Mouse (Mus musculus) ovary, postnatal 36 days (tissue): ENCODE measurements at regions not wholly inside any gene's neighbourhood (a gene's known extent, or its start where the extent isn't known, plus 50 kb on each side); places are given as distances from the start of the nearest gene placed in this dataset.

Source experiments
- DNase-seq: peaks from one replicate; pipeline ENCODE4 v3.0.0; 2022; ENCODE audit warnings: low spot score, mixed read lengths

- DNase-seq = no peak
Measured at GRCm38 (mm10) chr5:91826636-91827035, 136.2 kb downstream of the Rchy1 start.

GRCm38 (mm10) chr5:91822844-91823576 lies 139.9 kb downstream of the Rchy1 start:
- no peak for DNase-seq

DNA sequence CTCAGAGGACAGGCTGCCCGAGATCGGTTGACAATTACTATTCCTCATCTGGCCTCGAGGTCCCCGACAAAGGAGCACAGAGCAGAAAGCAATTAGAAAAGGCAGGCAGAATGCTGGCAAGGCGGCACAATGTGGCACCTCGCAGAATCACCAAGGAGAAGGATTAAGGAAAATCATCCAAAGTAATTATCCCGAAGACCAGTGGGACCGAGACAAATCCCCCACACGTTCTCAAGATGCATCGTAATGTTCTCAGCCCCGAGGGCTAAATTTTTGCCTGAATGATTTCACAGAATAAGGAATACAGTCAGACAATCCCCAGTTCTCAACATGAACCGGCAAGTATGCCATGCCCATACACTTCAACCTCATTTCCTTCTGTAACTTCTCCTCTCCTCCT lies 144.1 kb downstream of the Rchy1 start:
- no peak for DNase-seq

- no peak for DNase-seq
Measured at GRCm38 (mm10) chr5:91818195-91818594, 144.7 kb downstream of the Rchy1 start.

- no peak for DNase-seq
Measured at GRCm38 (mm10) chr5:91816376-91816950, 146.4 kb downstream of the Rchy1 start.

GRCm38 (mm10) chr5:91814956-91815355 lies 147.9 kb downstream of the Rchy1 start:
- DNase-seq = no peak

DNA sequence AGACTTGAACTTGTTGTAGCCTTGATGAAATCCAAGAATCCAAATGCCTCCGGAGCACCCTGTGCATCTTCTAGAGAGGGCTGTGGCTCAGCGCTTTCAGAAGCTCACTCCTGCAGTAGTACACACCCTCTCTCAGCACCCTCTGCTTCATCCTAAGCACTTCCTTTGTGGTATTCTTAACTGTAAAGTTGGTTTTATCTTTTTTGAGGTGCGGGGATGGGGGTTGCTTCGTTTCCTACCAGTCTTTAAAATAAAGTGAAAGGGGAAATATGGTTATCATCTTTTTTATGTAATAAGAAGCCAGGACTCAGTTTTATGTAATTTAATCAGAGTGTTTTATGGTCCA lies 148.5 kb downstream of the Rchy1 start:
- DNase-seq = no peak

DNA sequence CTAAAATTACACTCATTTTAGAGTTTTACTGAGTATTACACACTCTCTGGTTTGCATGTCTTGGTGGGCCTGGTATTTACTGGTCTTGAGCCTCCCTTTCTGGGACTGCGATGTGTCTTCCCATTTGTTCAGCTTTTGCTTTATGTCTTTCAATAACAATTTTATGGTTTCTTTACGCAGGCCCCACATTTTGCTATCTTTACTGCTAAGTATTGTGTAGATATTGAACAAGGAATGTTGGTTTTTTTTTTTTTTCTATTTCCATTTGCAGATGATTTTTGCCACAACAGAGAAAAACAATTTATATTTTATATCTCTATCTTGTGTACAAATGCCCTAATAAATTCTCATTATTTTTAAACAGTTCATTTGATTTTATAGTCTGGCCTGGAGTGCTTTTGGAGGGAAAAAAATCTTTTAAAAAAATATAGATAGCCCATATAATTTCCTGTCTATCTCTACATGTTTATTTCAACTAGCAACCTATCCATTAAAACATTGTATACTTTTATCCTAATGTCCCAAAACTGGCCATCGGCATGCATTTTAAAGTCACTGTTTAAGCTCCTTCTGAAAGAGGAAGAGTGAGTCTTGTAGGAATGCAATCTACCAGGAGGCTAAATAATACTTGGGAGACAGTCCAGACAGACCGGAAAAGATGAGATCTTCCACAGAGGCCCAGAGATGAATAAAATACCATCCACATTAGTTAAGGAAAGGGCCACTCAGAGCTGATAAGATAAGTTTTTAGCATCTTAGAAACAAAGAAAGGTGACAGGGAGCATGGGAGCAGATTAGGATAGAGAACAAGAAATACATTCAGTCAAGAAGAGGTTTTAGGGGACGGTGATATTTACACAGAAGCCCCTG lies 149.1 kb downstream of the Rchy1 start:
- DNase-seq = no peak

DNA sequence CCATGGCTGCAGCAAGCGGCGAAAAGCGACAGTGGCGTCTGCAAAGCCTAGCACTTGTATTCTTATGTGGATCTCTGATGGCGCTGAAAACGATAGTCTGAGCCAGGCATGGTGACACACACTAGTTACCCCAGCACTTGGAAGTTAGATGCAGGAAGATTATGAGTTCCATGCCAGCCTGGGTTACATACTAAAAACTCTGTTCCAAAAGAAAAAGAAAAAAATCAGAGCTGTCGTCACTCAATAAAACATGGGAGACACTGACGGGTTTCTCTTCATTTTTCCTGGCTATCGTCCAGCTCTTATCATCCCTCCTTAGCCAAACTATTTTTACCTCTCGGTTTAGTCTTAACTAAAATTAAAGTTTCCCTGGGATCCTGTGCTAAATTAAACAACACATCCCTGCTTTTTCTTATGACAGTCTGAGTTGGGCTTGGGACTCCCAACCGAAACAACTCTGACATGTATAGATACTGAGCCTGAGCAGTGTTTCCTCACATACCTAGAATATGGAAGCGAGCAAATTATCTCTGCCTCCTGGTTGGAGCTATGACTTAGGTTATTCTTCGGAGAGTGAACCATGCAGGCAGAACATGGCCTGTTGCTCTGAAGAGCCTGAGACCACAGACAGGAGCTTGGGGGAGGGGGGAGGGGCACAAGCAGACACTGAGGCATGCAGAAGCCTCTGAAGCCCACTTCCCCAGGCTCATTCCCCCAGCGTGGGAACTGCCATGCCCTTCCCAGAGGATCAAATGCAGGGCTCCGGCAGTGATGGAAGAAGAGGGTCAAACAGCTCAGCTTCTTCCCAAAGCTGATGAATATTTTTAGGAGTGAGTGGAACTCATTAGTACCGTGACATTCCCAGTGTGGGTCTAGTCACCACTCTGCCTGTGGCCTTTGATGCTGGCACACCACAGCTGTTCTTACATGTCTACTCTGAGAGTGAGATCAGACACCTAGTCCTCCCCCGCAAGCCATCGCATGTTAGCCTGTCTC lies 155.5 kb downstream of the Rchy1 start:
- no peak for DNase-seq

GRCm38 (mm10) chr5:91801297-91801980 lies 161.4 kb downstream of the Rchy1 start:
- DNase-seq = no peak

- no peak for DNase-seq
Measured at GRCm38 (mm10) chr5:91797362-91797761, 165.5 kb downstream of the Rchy1 start.

GRCm38 (mm10) chr5:91792732-91793131 lies 170.1 kb downstream of the Rchy1 start:
- no peak for DNase-seq

DNA sequence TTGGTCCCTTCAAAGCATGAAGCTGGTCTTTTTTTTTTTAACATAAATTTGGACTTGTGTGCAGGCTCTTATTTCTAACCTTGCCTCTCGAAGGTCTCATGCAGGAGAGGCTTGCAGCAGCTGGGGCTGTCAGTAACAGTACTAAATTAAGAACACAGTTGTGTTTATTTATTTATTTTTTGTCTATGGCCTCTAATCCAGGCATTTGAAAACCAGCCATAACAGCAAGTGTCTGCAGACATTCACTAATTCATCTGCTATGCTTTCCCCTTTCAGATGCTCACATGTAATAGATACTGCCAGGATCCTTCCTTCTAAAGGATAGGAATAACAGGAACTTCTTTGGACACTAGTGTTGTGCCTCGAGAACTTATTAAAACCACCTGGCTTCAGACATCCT lies 172.5 kb downstream of the Rchy1 start:
- DNase-seq = no peak

GRCm38 (mm10) chr5:91783966-91784365 lies 178.9 kb downstream of the Rchy1 start:
- DNase-seq = no peak

GRCm38 (mm10) chr5:91776971-91777370 lies 185.9 kb downstream of the Rchy1 start:
- no peak for DNase-seq

GRCm38 (mm10) chr5:91774065-91774464 lies 188.8 kb downstream of the Rchy1 start:
- no peak for DNase-seq

DNA sequence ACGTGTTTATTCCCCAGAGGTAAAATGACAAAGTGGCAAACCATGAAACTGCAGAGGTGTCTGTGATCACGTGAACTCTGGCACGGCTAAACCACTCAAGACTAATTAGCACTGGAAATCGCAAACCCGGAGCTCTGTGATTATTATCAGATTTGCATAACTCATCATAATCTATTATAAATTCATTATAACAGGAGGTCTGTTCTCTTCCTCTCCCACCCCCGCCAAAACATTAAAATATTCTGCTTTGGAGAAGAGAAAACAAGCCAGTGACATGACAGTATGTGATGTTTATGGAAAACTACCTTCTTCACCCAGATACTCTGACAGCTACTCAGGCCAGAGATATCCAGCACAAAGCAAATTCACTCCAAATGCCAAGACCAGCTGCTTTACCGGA lies 195.0 kb downstream of the Rchy1 start:
- no peak for DNase-seq

- no peak for DNase-seq
Measured at GRCm38 (mm10) chr5:91767060-91767459, 195.8 kb downstream of the Rchy1 start.

DNA sequence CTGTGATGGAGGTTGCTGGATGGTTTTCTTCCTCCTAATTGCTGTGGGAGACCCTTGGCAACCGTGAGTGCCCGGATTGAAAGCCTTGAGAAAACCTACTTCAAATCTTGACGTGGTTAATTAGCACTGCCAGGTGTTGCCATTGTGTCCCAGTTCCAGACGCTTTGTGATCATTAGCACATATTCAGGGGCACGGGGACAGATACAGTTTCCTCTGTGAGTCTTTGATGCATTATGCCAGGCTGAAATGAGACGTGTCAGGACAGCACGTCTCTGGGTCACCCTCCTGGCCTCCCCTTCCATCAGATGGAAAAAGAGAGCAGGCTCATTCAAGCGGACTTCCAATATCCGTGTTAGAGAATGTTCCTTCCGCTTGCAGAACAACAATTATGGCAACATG lies 198.2 kb downstream of the Rchy1 start:
- DNase-seq = no peak

DNA sequence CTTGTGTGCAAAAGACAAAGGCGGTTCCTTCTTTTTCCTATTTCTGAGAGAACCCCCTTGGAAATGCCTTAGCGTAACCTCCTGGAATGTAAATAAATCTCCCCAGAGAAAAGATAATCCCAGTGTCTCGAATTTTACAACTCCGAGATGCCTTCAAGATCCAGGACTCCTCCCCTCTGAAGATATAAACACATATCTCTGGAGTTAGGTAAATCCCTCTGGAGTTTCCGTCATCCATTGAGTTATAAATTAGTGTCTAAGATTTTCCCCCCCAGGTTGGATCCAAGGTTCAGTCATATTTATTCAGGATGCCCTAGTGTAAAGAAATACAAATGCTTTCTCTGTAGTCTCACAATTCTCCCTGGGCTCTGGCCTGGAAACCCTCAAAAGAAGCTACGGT lies 200.3 kb downstream of the Rchy1 start:
- DNase-seq = no peak

DNA sequence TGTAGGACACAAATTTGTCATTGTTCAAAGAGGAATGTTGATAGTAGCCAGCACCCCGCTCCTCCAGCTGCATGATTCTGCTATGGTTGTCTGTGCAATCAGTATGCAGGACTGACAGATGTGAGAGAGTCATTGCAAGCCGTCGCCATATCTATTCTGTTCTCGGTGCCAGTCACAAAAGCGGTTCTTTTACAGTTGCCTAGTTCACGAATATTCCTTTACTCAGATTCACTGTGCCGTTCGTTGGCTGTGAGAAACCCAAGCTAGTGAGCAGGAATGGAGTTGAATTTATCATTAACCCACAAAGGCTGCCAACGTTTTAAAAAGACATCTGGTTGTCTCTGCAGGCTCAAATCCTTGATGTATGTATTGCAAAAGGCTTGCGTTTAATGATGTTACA lies 206.9 kb downstream of the Rchy1 start:
- no peak for DNase-seq
